Mouse (Mus musculus) MEL (cell line): Measurements from ENCODE around the gene Vcan. TPM values are rescaled to one million over a fixed set of nuclear protein-coding genes. Genes with fewer than 3 reads are reported as not detected.

ENCODE experiments used
- DNase-seq: peaks from one replicate; pipeline ENCODE4 v3.0.0; 2011; ENCODE audit warnings: low read depth, low spot score
- H3K27ac ChIP-seq: 2 replicates; pipeline ENCODE4 v1.5.1; 2012; ENCODE audit warnings: low read depth, mild to moderate bottlenecking, control low read depth, low read length, moderate library complexity; ENCODE audit not compliant: control insufficient read depth
- H3K27me3 ChIP-seq, 2 experiments: fragments of 150-350 bp in 1 of 2; sonication (generic) in 1 of 2; 2 replicates each; pipeline ENCODE4 v1.6.1; 2012; ENCODE audit warnings: low read length in 2 of 2, mild to moderate bottlenecking in 2 of 2, improper control_type of control experiment in 1 of 2, moderate library complexity in 1 of 2; ENCODE audit not compliant: insufficient read depth in 2 of 2, control insufficient read depth in 1 of 2
- H3K36me3 ChIP-seq, 2 experiments: 2 replicates each; pipeline ENCODE4 v1.6.1; 2012 to 2014; ENCODE audit warnings: low read length in 2 of 2, improper control_type of control experiment in 1 of 2, inconsistent platforms in 1 of 2, mild to moderate bottlenecking in 1 of 2; ENCODE audit not compliant: insufficient read depth in 2 of 2, control insufficient read depth in 1 of 2
- H3K4me1 ChIP-seq, 2 experiments: fragments of 150-350 bp in 1 of 2; sonication (generic) in 1 of 2; 2 replicates each; pipeline ENCODE4 v1.6.1; 2012; ENCODE audit warnings: low read length in 2 of 2, improper control_type of control experiment in 1 of 2, mild to moderate bottlenecking in 1 of 2; ENCODE audit not compliant: insufficient read depth in 2 of 2, control insufficient read depth in 1 of 2
- H3K4me3 ChIP-seq, 2 experiments: fragments of 150-350 bp in 1 of 2; sonication (generic) in 1 of 2; 2 replicates each; pipeline ENCODE4 v1.5.1; 2012; ENCODE audit warnings: low read depth in 2 of 2, low read length in 2 of 2, mild to moderate bottlenecking in 2 of 2, moderate library complexity in 2 of 2, control low read depth in 1 of 2, improper control_type of control experiment in 1 of 2; ENCODE audit not compliant: control insufficient read depth in 1 of 2, insufficient read depth in 1 of 2
- H3K79me2 ChIP-seq: 2 replicates; pipeline ENCODE4 v1.6.1; 2012; ENCODE audit warnings: mild to moderate bottlenecking, low read length, moderate library complexity; ENCODE audit not compliant: control insufficient read depth, poor library complexity, insufficient read depth
- H3K9ac ChIP-seq: 2 replicates; pipeline ENCODE4 v1.6.1; 2012; ENCODE audit warnings: low read depth, mild to moderate bottlenecking, control low read depth, low read length, moderate library complexity; ENCODE audit not compliant: control insufficient read depth, poor library complexity, severe bottlenecking
- H3K9me3 ChIP-seq: fragments of 150-350 bp; sonication (generic); replicated peaks from 2 replicates; pipeline ENCODE4 v1.6.1; 2012; ENCODE audit warnings: mild to moderate bottlenecking, low read length, improper control_type of control experiment, moderate library complexity; ENCODE audit not compliant: insufficient read depth
- CHD1 ChIP-seq: IDR thresholded peaks from 2 replicates; pipeline ENCODE4 v1.6.1; 2012; ENCODE audit warnings: low read depth, mild to moderate bottlenecking, inconsistent platforms, low read length, improper control_type of control experiment
- CTCF ChIP-seq, 3 experiments: IDR thresholded peaks in 2 of 3; conservative IDR thresholded peaks in 1 of 3; 2 replicates each; pipeline ENCODE4 v1.5.1; 2011 to 2012; ENCODE audit warnings: low read length in 3 of 3, low read depth in 2 of 3, mild to moderate bottlenecking in 2 of 3, improper control_type of control experiment in 1 of 3, inconsistent platforms in 1 of 3, mixed read lengths in 1 of 3, moderate library complexity in 1 of 3; ENCODE audit not compliant: control insufficient read depth in 1 of 3, insufficient read depth in 1 of 3, poor library complexity in 1 of 3, severe bottlenecking in 1 of 3
- EP300 ChIP-seq, 2 experiments: IDR thresholded peaks; 2 replicates each; pipeline ENCODE4 v1.6.1; 2011; ENCODE audit warnings: improper control_type of control experiment in 2 of 2, low read length in 2 of 2, low read depth in 1 of 2, mild to moderate bottlenecking in 1 of 2
- GABPA ChIP-seq: IDR thresholded peaks from 2 replicates; pipeline ENCODE4 v1.6.1; 2012; ENCODE audit warnings: low read depth, mild to moderate bottlenecking, inconsistent platforms, low read length, improper control_type of control experiment, moderate library complexity
- GATA1 ChIP-seq: IDR thresholded peaks from 2 replicates; pipeline ENCODE4 v1.6.1; 2011; ENCODE audit warnings: low read depth, low read length, improper control_type of control experiment
- MAFK ChIP-seq: IDR thresholded peaks from 2 replicates; pipeline ENCODE4 v1.6.1; 2011; ENCODE audit warnings: low read depth, mild to moderate bottlenecking, low read length, improper control_type of control experiment, borderline replicate concordance
- MEF2A ChIP-seq: IDR thresholded peaks from 2 replicates; pipeline ENCODE4 v1.6.1; 2014; ENCODE audit warnings: low read depth, mild to moderate bottlenecking, inconsistent platforms, low read length, improper control_type of control experiment; ENCODE audit not compliant: poor library complexity, insufficient replicate concordance, severe bottlenecking; ENCODE audit errors: extremely low read depth
- MXI1 ChIP-seq: IDR thresholded peaks from 2 replicates; pipeline ENCODE4 v1.6.1; 2011; ENCODE audit warnings: mild to moderate bottlenecking, low read depth, low read length, improper control_type of control experiment
- MYB ChIP-seq: IDR thresholded peaks from 2 replicates; pipeline ENCODE4 v1.6.1; 2011; ENCODE audit warnings: mild to moderate bottlenecking, low read depth, low read length, improper control_type of control experiment
- MYC ChIP-seq: IDR thresholded peaks from 2 replicates; pipeline ENCODE4 v1.6.1; 2011; ENCODE audit warnings: low read depth, mild to moderate bottlenecking, low read length, improper control_type of control experiment, moderate library complexity
- NRF1 ChIP-seq: IDR thresholded peaks from 2 replicates; pipeline ENCODE4 v1.6.1; 2014; ENCODE audit warnings: low read depth, mild to moderate bottlenecking, inconsistent platforms, low read length, improper control_type of control experiment, moderate library complexity; ENCODE audit not compliant: poor library complexity, insufficient read depth, severe bottlenecking
- RAD21 ChIP-seq: IDR thresholded peaks from 2 replicates; pipeline ENCODE4 v1.6.1; 2011; ENCODE audit warnings: mild to moderate bottlenecking, low read depth, low read length, improper control_type of control experiment
- SMC3 ChIP-seq: IDR thresholded peaks from 2 replicates; pipeline ENCODE4 v1.6.1; 2011; ENCODE audit warnings: low read depth, low read length, improper control_type of control experiment
- TAL1 ChIP-seq: IDR thresholded peaks from 2 replicates; pipeline ENCODE4 v1.6.1; 2012; ENCODE audit warnings: mild to moderate bottlenecking, inconsistent platforms, low read length, moderate library complexity, mixed read lengths
- TBP ChIP-seq: IDR thresholded peaks from 2 replicates; pipeline ENCODE4 v1.8.0; 2011; ENCODE audit warnings: low read depth, low read length, improper control_type of control experiment
- TCF12 ChIP-seq: IDR thresholded peaks from 2 replicates; pipeline ENCODE4 v1.6.1; 2014; ENCODE audit warnings: low read depth, mild to moderate bottlenecking, inconsistent platforms, low read length, improper control_type of control experiment, moderate library complexity
- USF1 ChIP-seq: IDR thresholded peaks from 2 replicates; pipeline ENCODE4 v1.6.1; 2014; ENCODE audit warnings: low read depth, mild to moderate bottlenecking, inconsistent platforms, low read length, improper control_type of control experiment, moderate library complexity
- USF2 ChIP-seq, 2 experiments: IDR thresholded peaks; 2 replicates each; pipeline ENCODE4 v1.6.1; 2011 to 2012; ENCODE audit warnings: improper control_type of control experiment in 2 of 2, low read length in 2 of 2, borderline replicate concordance in 1 of 2, inconsistent platforms in 1 of 2, low read depth in 1 of 2, mild to moderate bottlenecking in 1 of 2; ENCODE audit not compliant: insufficient read depth in 1 of 2
- ZC3H11A ChIP-seq: IDR thresholded peaks from 2 replicates; pipeline ENCODE4 v1.6.1; 2012; ENCODE audit warnings: low read depth, mild to moderate bottlenecking, inconsistent platforms, low read length, improper control_type of control experiment
- ZMIZ1 ChIP-seq: IDR thresholded peaks from 2 replicates; pipeline ENCODE4 v1.6.1; 2012; ENCODE audit warnings: low read depth, mild to moderate bottlenecking, inconsistent platforms, low read length, improper control_type of control experiment, moderate library complexity
- ZNF384 ChIP-seq: IDR thresholded peaks from 2 replicates; pipeline ENCODE4 v1.6.1; 2012; ENCODE audit warnings: low read depth, mild to moderate bottlenecking, inconsistent platforms, low read length, improper control_type of control experiment
- polyA plus RNA-seq, 2 experiments: library from polyadenylated mRNA; stranded (reverse) in 1 of 2; unstranded in 1 of 2; fragments of >175 nt in 1 of 2; fragments of >200 nt in 1 of 2; gene quantifications; 2 replicates each; pipeline versions ENCODE4 v1.2.1 to v1.2.4; 2012; ENCODE audit warnings: low replicate concordance in 2 of 2, low read depth in 1 of 2; ENCODE audit not compliant: insufficient read length in 2 of 2, insufficient read depth in 1 of 2, missing spikeins in 1 of 2
- total RNA-seq: library from RNA; depleted of rRNA; stranded (reverse); fragments of 300-350 nt; gene quantifications from 2 replicates; pipeline ENCODE4 v1.2.3, GENCODE M21; 2012

The Vcan gene
- total and polyA plus RNA-seq, 3 experiments: 0.10 TPM; not detected in 2

DNA sequence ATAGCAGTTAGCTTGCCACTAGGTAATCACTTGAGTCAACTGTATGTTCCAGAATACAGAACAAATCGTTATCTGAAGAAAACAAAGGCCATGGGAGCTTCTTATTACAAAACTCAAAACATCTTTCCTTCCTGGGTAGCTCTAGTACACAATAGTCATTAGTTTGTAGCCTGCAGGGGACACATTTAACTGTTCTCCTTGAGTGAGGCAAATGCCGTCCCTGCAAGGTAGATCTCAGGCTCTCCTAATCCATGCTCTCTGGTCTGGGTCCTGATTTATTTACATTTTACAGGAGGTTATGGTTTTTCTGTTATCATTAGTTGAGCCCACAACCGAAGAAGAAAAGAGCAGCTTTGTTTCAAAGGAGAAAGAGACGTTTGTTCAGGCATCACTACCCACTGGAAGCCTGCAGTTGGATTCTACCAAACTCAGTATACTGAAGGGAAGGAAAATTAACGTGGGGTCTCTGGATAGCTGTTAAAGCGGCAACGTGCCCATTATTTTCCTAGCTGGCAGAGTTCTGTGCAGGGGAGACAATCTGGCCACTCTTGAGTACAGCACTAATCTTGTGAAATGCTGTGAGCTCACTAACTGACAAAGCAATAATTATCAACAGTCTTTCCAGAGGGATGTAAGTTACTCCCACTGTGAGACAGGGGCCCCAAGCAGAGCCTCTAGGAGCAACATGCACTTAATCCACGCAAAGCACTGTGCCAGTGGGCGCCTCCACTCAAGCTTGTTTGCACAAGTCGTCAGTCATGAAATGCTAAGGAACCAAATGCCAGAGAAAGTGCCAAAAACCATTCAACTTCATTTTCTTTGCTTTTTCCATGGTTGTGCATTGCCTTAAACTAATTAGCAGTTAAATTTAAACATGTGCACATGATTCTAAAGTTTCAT, 73.1 kb downstream of the Vcan start:
- DNase-seq: no peak
- Histone ChIP-seq H3K27me3 (no peaks in the 10 kb centered on the region), H3K4me3 (no peak overlapping the region), H3K9me3 (no peaks in the 10 kb centered on the region), H3K79me2 (no peaks in the 10 kb centered on the region)
- TF ChIP-seq USF1 (no peak), MYC (no peak), GABPA (no peak), GATA1 (no peak), NRF1 (no peak)
- TF ChIP-seq, all 39 proteins: peak for 0
- Histone ChIP-seq H3K36me3 (no peaks in the 10 kb centered on the region), H3K27ac (no peak overlapping the region), H3K9ac (no peak overlapping the region), H3K4me1 (no peaks in the 10 kb centered on the region)

GRCm38 (mm10) chr13:89668069-89668468, 74.2 kb downstream of the Vcan start:
- Histone ChIP-seq H3K27me3 (no peaks in the 10 kb centered on the region), H3K4me3 (no peak overlapping the region), H3K9ac (no peak overlapping the region), H3K36me3 (no peaks in the 10 kb centered on the region), H3K79me2 (no peaks in the 10 kb centered on the region), H3K9me3 (no peaks in the 10 kb centered on the region), H3K27ac (no peak overlapping the region), H3K4me1 (no peaks in the 10 kb centered on the region)
- no peak for TF ChIP-seq EP300 (IDR thresholded peaks at IDR 0.05; ENCODE audit: low read depth in 1 of 2, low read length in 2 of 2)
- peak; percentile 91 for TF ChIP-seq SMC3
- no peak for TF ChIP-seq MXI1
- no peak for TF ChIP-seq TCF12
- TF ChIP-seq CHD1: no peak
- no peak for TF ChIP-seq TAL1
- TF ChIP-seq ZNF384: no peak
- no peak for TF ChIP-seq ZMIZ1
- no peak for TF ChIP-seq MEF2A
- peak; percentile 90 for TF ChIP-seq RAD21
- no peak for TF ChIP-seq MYB
- peak; percentile 87 for TF ChIP-seq ZC3H11A
- no peak for TF ChIP-seq MAFK
- no peak for TF ChIP-seq USF2 (IDR thresholded peaks at IDR 0.05; ENCODE audit: borderline replicate concordance in 1 of 2, insufficient read depth in 1 of 2, low read depth in 1 of 2, low read length in 2 of 2)
- TF ChIP-seq TBP: no peak
- no peak for TF ChIP-seq GATA1
- TF ChIP-seq CTCF (IDR thresholded peaks at IDR 0.05 in 2 of 3, conservative IDR thresholded peaks at IDR 0.05 in 1 of 3; ENCODE audit: control insufficient read depth in 1 of 3, insufficient read depth in 1 of 3, low read depth in 2 of 3, low read length in 3 of 3, poor library complexity in 1 of 3, severe bottlenecking in 1 of 3): peak; percentile 21 to 78 (median 24); a peak in 4 of 6 replicates
- peak; percentile 60 for DNase-seq
